Mouse (Mus musculus) embryonic facial prominence, embryonic 11.5 days (tissue): ENCODE measurements around the gene Cdc42bpb. TPM values are rescaled to one million over a fixed set of nuclear protein-coding genes. Genes with fewer than 3 reads are reported as not detected.

ENCODE experiments used
- ATAC-seq: fragments of 200-750 bp; cut with Nextera tagmentation; replicated peaks from 2 replicates; pipeline ENCODE4 v1.8.0; 2017; ENCODE audit warnings: low read depth; ENCODE audit not compliant: insufficient number of reproducible peaks, low FRiP score, low TSS enrichment
- DNase-seq: peaks from one replicate; pipeline ENCODE4 v3.0.0-alpha.2; 2015; ENCODE audit warnings: low spot score
- H3K27ac ChIP-seq: fragments of 300-500 bp; sonication (generic); replicated peaks from 2 replicates; pipeline ENCODE4 v1.5.1; 2014; ENCODE audit warnings: mild to moderate bottlenecking, low read depth, low read length, control low read depth
- H3K27me3 ChIP-seq: fragments of 300-500 bp; sonication (generic); 2 replicates; pipeline ENCODE4 v1.6.1; 2014; ENCODE audit warnings: mild to moderate bottlenecking, low read length, moderate library complexity, mixed read lengths; ENCODE audit not compliant: control insufficient read depth, insufficient read depth
- H3K36me3 ChIP-seq: fragments of 300-500 bp; sonication (generic); replicated peaks from 2 replicates; pipeline ENCODE4 v1.6.1; 2014; ENCODE audit warnings: low read depth, mild to moderate bottlenecking, low read length, moderate library complexity, mixed read lengths; ENCODE audit not compliant: control insufficient read depth, insufficient read depth
- H3K4me1 ChIP-seq: fragments of 300-500 bp; sonication (generic); 2 replicates; pipeline ENCODE4 v1.6.1; 2014; ENCODE audit warnings: low read length, mixed read lengths; ENCODE audit not compliant: control insufficient read depth, insufficient read depth
- H3K4me2 ChIP-seq: fragments of 300-500 bp; sonication (generic); 2 replicates; pipeline ENCODE4 v1.6.1; 2014; ENCODE audit warnings: low read depth, mild to moderate bottlenecking, control low read depth, low read length, moderate library complexity
- H3K4me3 ChIP-seq: fragments of 300-500 bp; sonication (generic); 2 replicates; pipeline ENCODE4 v1.5.1; 2014; ENCODE audit warnings: low read depth, low read length, control low read depth
- H3K9ac ChIP-seq: fragments of 300-500 bp; sonication (generic); replicated peaks from 2 replicates; pipeline ENCODE4 v1.6.1; 2014; ENCODE audit warnings: mild to moderate bottlenecking, control low read depth, low read length
- H3K9me3 ChIP-seq: fragments of 300-500 bp; sonication (generic); replicated peaks from 2 replicates; pipeline ENCODE4 v1.6.1; 2016; ENCODE audit warnings: mild to moderate bottlenecking, low read length, inconsistent platforms, mixed read lengths; ENCODE audit not compliant: control insufficient read depth
- WGBS: fragments of 180-500 bp; shearing (Covaris S2); extraction: QIAGEN DNeasy Blood & Tissue Kit; methylation state at CpG from one replicate; pipeline ENCODE4 v1.1.7; 2014; 5-methylcytosine and 5-hydroxymethylcytosine counted together
- polyA plus RNA-seq: library from polyadenylated mRNA; unstranded; fragments of >200 nt; fragmentation: Nextera tagmentation; extraction: Ambion mirVana; gene quantifications from 2 replicates; pipeline ENCODE4 v1.2.1, GENCODE M21; 2014

The Cdc42bpb gene
- polyA plus RNA-seq, 1 experiment from 2014 or later, result 19.9 TPM

GRCm38 (mm10) chr12:111404880-111405279 is 27.4 kb upstream of the Cdc42bpb start:
- H3K4me1 ChIP-seq, result no peaks in the 10 kb centered on the region
- no peak overlapping the region for H3K4me3 ChIP-seq
- H3K4me2 ChIP-seq, result no peak overlapping the region
- 60% methylated on average over 10 of the region's 10 CpGs for WGBS
- H3K27ac ChIP-seq, result no peak overlapping the region
- H3K9me3 ChIP-seq, result no peaks in the 10 kb centered on the region
- no peaks in the 10 kb centered on the region for H3K36me3 ChIP-seq
- H3K9ac ChIP-seq, result no peak overlapping the region
- ATAC-seq, result no peak
- H3K27me3 ChIP-seq, result peaks cover 22% of the 10 kb centered on the region
- no peak for DNase-seq

GRCm38 (mm10) chr12:111401454-111402184 is 24.1 kb upstream of the Cdc42bpb start:
- Histone ChIP-seq H3K9ac (no peak overlapping the region), H3K4me1 (no peaks in the 10 kb centered on the region), H3K4me2 (no peak overlapping the region), H3K9me3 (no peaks in the 10 kb centered on the region), H3K27me3 (peaks cover 8% of the 10 kb centered on the region), H3K4me3 (no peak overlapping the region), H3K36me3 (no peaks in the 10 kb centered on the region), H3K27ac (no peak overlapping the region)
- ATAC-seq, result 0 out of 2 replicates have a peak, but pooled peaks have one; percentile 40
- peak; percentile 87 for DNase-seq
- WGBS, result 19% methylated on average over 15 of the region's 15 CpGs

DNA sequence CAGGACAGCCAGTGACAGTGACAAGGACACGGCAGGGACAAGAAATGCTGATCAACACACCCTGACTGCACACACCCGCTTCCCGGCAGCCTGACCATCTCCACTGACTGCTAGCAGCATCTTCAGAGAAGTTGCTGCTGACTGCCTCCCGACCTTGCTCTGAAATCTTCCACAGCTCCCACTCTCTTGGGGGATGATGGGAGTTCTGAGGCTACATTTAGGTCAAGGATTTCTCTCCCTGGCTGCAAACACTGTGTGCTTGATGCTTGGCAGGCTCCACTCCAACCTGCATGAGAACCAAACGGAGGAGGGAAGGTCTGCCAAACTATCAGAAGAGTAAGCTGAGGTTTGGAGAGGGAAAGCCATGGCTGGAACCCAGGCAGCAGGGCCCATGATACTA is 19.5 kb upstream of the Cdc42bpb start:
- DNase-seq (no peak), ATAC-seq (no peak)
- Histone ChIP-seq H3K9me3 (no peaks in the 10 kb centered on the region), H3K36me3 (no peaks in the 10 kb centered on the region), H3K4me1 (no peaks in the 10 kb centered on the region), H3K4me3 (no peak overlapping the region), H3K27ac (no peak overlapping the region), H3K4me2 (no peak overlapping the region), H3K27me3 (peaks cover 2% of the 10 kb centered on the region; the same call in 1 of the 2 replicates), H3K9ac (no peak overlapping the region)
- WGBS, result 73% methylated on average over 5 of the region's 5 CpGs

DNA sequence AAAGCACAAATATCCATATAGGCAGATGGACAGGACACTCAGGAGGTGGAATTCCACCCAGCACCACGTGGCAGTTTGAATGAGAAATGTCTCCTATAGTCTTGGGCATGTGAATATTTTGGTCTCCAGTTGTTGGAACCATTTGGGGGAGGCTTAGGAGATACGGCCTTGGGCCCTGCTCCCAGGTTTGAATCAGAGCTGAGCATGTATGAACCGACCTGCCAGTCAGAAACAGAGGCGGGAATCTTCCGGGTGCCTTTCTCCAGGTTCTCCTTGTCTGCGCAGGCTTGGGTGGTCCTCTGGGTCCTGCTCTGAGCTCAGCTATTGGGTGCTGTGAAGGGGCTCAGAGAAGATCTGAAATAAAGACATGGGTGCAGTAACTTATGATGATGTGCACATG is 16.5 kb upstream of the Cdc42bpb start:
- Histone ChIP-seq H3K36me3 (no peaks in the 10 kb centered on the region), H3K27me3 (no peaks in the 10 kb centered on the region), H3K9me3 (no peaks in the 10 kb centered on the region), H3K9ac (no peak overlapping the region), H3K4me1 (no peaks in the 10 kb centered on the region), H3K4me3 (no peak overlapping the region), H3K27ac (no peak overlapping the region), H3K4me2 (no peak overlapping the region)
- no peak for DNase-seq
- 82% methylated on average over 6 of the region's 6 CpGs for WGBS
- no peak for ATAC-seq

DNA sequence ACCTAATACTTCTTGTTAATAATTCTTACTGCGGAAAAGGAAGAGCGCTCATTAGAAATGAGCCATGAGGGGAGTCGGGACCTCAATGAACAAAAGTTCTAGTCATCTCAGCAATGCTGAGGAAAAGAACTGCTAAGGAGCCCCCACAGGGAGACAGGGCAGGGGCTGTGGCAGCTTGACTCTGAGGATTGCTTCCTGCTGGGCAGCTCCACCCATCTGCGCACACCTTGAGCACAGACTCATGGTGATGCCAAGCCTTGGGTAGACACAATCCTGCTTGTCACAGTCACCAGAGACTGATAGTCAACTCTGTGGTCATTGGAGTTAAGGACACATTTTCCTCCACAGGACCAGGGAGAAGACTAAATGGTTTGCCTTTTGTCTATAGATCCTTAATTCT is 9.6 kb upstream of the Cdc42bpb start:
- no peaks in the 10 kb centered on the region for H3K9me3 ChIP-seq
- no peak overlapping the region for H3K4me3 ChIP-seq
- 80% methylated on average over 4 of the region's 4 CpGs for WGBS
- H3K4me2 ChIP-seq, result no peak overlapping the region
- DNase-seq, result no peak
- no peaks in the 10 kb centered on the region for H3K36me3 ChIP-seq
- no peak overlapping the region for H3K27ac ChIP-seq
- no peak overlapping the region for H3K9ac ChIP-seq
- no peaks in the 10 kb centered on the region for H3K4me1 ChIP-seq
- ATAC-seq, result no peak
- no peaks in the 10 kb centered on the region for H3K27me3 ChIP-seq

- WGBS, result 55% methylated on average over 8 of the region's 8 CpGs
- Histone ChIP-seq H3K27ac (no peak overlapping the region), H3K9ac (no peak overlapping the region), H3K27me3 (no peaks in the 10 kb centered on the region), H3K4me2 (no peak overlapping the region), H3K36me3 (no peaks in the 10 kb centered on the region), H3K4me3 (no peak overlapping the region), H3K9me3 (no peaks in the 10 kb centered on the region), H3K4me1 (no peaks in the 10 kb centered on the region)
- DNase-seq (no peak), ATAC-seq (no peak)
Measured at GRCm38 (mm10) chr12:111386642-111387120, 9.2 kb upstream of the Cdc42bpb start.

DNA sequence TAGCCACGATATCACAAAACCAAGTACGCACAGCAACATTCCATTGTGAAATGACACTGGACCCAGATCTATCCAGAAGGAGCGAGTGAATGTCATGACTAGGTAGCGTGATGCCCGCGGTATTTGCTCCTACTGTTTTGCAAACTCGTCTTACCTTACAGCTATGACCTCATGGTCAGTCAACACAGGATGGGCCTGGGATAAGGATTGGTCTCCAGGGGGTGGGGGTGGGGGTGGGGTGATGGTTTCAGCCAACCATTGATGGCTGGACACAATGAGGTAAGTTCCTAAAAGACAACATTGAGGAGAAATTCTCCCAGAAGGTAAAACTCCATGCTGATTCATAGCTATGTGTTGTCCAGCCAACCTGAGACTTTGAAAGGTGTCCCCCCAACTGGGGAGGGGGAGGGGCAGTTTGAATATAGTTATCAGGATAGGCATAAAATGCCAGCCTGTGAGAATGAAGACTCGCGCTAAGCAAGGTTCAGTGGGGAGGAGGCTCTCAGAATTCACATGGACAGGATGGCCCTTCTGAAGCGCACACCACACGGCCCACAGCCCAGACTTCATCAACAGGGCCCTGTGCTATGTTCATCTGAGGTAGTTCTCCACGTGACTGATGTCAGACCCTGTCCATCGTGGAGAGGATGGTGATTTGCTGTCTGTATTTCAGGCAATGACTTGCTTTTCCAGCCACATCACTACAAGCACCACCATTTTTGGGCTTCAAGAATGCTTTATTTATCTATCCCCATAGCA is 8.5 kb upstream of the Cdc42bpb start:
- Histone ChIP-seq H3K36me3 (no peaks in the 10 kb centered on the region), H3K27ac (no peak overlapping the region), H3K4me2 (no peak overlapping the region), H3K9ac (no peak overlapping the region), H3K4me1 (no peaks in the 10 kb centered on the region), H3K4me3 (no peak overlapping the region), H3K27me3 (no peaks in the 10 kb centered on the region), H3K9me3 (no peaks in the 10 kb centered on the region)
- no peak for ATAC-seq
- WGBS, result 88% methylated on average over 13 of the region's 13 CpGs
- DNase-seq, result no peak

- H3K27me3 ChIP-seq, result no peaks in the 10 kb centered on the region
- 0 out of 2 replicates have a peak, but pooled peaks cover 2% of the 10 kb centered on the region for H3K4me1 ChIP-seq
- no peaks in the 10 kb centered on the region for H3K36me3 ChIP-seq
- peak overlapping the region; percentile 88 for H3K4me3 ChIP-seq
- H3K27ac ChIP-seq, result no peak overlapping the region
- DNase-seq (no peak), ATAC-seq (no peak)
- WGBS, result 76% methylated on average over 12 of the region's 12 CpGs
- no peak overlapping the region for H3K9ac ChIP-seq
- no peaks in the 10 kb centered on the region for H3K9me3 ChIP-seq
- H3K4me2 ChIP-seq, result no peak overlapping the region; the same call in 1 of the 2 replicates
Measured at GRCm38 (mm10) chr12:111378812-111379211, 1.3 kb upstream of the Cdc42bpb start.
